Mouse (Mus musculus) forebrain, embryonic 11.5 days (tissue): ENCODE results near the gene Pamr1. TPM values are rescaled to one million over a fixed set of nuclear protein-coding genes. Genes with fewer than 3 reads are reported as not detected.

ENCODE experiments used
- ATAC-seq: fragments of 200-750 bp; cut with Nextera tagmentation; replicated peaks from 2 replicates; pipeline ENCODE4 v1.8.0; 2017; ENCODE audit warnings: moderate TSS enrichment; ENCODE audit not compliant: low FRiP score
- DNase-seq: peaks from one replicate; pipeline ENCODE4 v3.0.0-alpha.2; 2017; ENCODE audit warnings: low spot score
- H3K27ac ChIP-seq: fragments of 300-500 bp; sonication (generic); 2 replicates; pipeline ENCODE4 v1.5.1; 2014; ENCODE audit warnings: low read depth, low read length
- H3K27me3 ChIP-seq: fragments of 300-500 bp; sonication (generic); 2 replicates; pipeline ENCODE4 v1.6.1; 2014; ENCODE audit warnings: mild to moderate bottlenecking, low read length, mixed read lengths; ENCODE audit not compliant: control insufficient read depth, insufficient read depth
- H3K36me3 ChIP-seq: fragments of 300-500 bp; sonication (generic); 2 replicates; pipeline ENCODE4 v1.6.1; 2014; ENCODE audit warnings: mild to moderate bottlenecking, low read length, moderate library complexity, mixed read lengths; ENCODE audit not compliant: control insufficient read depth, insufficient read depth
- H3K4me1 ChIP-seq: fragments of 300-500 bp; sonication (generic); replicated peaks from 2 replicates; pipeline ENCODE4 v1.6.1; 2014; ENCODE audit warnings: low read length, mixed read lengths; ENCODE audit not compliant: control insufficient read depth, insufficient read depth
- H3K4me2 ChIP-seq: fragments of 300-500 bp; sonication (generic); 2 replicates; pipeline ENCODE4 v1.6.1; 2014; ENCODE audit warnings: low read depth, mild to moderate bottlenecking, low read length, moderate library complexity, mixed read lengths; ENCODE audit not compliant: severe bottlenecking
- H3K4me3 ChIP-seq: fragments of 300-500 bp; sonication (generic); 2 replicates; pipeline ENCODE4 v1.5.1; 2014; ENCODE audit warnings: low read depth, low read length
- H3K9ac ChIP-seq: fragments of 300-500 bp; sonication (generic); 2 replicates; pipeline ENCODE4 v1.6.1; 2014; ENCODE audit warnings: low read length
- H3K9me3 ChIP-seq: fragments of 300-500 bp; sonication (generic); 2 replicates; pipeline ENCODE4 v1.6.1; 2016; ENCODE audit warnings: low read length, mixed read lengths; ENCODE audit not compliant: control insufficient read depth
- WGBS: fragments of 180-500 bp; shearing (Covaris S2); extraction: QIAGEN DNeasy Blood & Tissue Kit; methylation state at CpG from one replicate; pipeline ENCODE4 v1.1.7; 2014; 5-methylcytosine and 5-hydroxymethylcytosine counted together
- polyA plus RNA-seq: library from polyadenylated mRNA; unstranded; fragments of >200 nt; fragmentation: Nextera tagmentation; extraction: Ambion mirVana; gene quantifications from 2 replicates; pipeline ENCODE4 v1.2.1, GENCODE M21; 2014

The Pamr1 gene
- 0.57 and 0.76 TPM in 2 replicates for polyA plus RNA-seq

DNA sequence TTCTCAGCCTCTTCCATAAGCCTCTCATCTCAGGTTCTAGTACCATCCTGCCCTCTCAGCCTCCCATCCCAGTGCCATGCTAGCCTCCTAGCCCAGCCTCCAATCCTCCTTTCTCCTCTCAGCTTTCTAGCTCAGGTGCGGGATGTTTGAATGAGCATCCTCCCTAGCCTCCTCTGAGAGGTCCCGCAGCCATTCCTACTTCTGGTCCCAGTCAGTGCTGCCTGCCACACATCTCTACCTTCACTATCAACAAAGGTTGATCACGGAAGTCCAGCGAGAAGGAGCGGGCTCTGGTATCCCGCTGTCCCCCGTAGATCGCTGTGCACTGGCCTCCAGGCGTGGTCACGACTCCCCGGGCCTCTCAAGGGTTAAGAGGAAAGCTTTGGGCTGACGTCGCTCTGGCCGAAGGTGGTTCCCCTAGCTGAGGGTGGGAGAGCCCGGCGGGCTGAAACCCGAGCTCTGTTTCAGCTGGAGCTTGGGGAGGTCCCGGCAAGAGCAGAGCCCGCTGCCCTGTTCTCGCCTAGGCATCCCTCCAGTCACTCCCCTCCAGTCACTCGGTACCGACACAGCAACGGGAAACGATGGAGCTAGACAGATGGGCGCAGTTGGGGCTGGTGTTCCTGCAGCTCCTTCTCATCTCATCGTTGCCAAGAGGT, at the start of gene Pamr1:
Gene Pamr1 (plus strand): TSS at position 402 of the 656 bp plus-strand sequence.
- Histone ChIP-seq H3K27me3 (peaks cover 8% of the 10 kb centered on the region; the same call in 1 of the 2 replicates), H3K9ac (peak within 1 kb of the TSS; percentile 50), H3K36me3 (no peaks in the 10 kb centered on the region), H3K4me3 (peak within 1 kb of the TSS; percentile 32), H3K27ac (no peak within 1 kb of the TSS), H3K9me3 (no peaks in the 10 kb centered on the region), H3K4me1 (peaks cover 6% of the 10 kb centered on the region), H3K4me2 (peak within 1 kb of the TSS; percentile 82)
- peak; percentile 72 for DNase-seq
- ATAC-seq = peak; percentile 71
- WGBS = under 1% methylated on average over 26 of the region's 26 CpGs

DNA sequence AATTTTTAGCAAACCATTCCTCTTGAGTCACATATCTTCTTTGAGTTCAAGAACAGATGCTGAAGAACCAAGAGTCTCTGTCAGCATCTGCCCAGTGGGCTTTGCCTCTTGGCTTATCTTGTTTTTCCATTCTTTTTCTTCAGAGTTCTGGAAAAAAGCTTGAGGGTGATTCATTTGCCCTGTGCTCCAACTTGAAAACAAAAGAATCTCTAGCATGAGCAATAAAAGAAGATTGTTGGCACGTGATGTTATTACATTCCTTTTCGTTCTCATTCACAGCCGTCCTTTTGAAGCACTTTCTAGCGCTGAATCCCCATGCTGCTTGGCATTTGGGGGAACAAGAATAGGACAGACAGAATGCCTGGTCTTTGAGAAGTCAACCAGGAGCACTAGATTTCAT, 42.2 kb upstream of the Pamr1 start:
- no peak overlapping the region for H3K4me3 ChIP-seq
- H3K36me3 ChIP-seq = no peaks in the 10 kb centered on the region
- WGBS = 65% methylated on average over 4 of the region's 4 CpGs
- no peak overlapping the region for H3K9ac ChIP-seq
- ATAC-seq (no peak), DNase-seq (no peak)
- no peaks in the 10 kb centered on the region for H3K9me3 ChIP-seq
- no peaks in the 10 kb centered on the region for H3K4me1 ChIP-seq
- H3K27me3 ChIP-seq = no peaks in the 10 kb centered on the region
- no peak overlapping the region for H3K27ac ChIP-seq
- no peak overlapping the region for H3K4me2 ChIP-seq

DNA sequence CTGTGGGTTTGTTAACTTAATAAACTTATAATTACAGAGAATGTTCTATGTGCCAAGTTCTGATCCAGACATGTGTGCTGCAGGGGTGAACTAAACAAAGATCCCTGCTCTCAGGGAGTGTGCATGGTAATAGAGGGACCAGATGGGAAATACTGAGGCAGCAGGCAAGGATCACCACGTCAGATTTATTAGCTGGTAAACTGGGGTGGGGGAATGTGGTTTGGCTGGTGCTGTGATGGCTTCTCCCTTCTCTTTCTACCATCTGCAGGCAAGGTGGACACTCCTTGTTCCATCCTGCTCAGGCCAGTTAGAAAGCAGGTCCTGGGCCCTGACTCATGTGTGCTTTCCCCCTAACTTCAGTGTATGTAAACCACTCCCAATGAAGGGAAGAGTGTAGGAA, 41.7 kb upstream of the Pamr1 start:
- WGBS = 71% methylated on average over 1 of the region's 1 CpGs
- H3K4me1 ChIP-seq = no peaks in the 10 kb centered on the region
- DNase-seq = no peak

DNA sequence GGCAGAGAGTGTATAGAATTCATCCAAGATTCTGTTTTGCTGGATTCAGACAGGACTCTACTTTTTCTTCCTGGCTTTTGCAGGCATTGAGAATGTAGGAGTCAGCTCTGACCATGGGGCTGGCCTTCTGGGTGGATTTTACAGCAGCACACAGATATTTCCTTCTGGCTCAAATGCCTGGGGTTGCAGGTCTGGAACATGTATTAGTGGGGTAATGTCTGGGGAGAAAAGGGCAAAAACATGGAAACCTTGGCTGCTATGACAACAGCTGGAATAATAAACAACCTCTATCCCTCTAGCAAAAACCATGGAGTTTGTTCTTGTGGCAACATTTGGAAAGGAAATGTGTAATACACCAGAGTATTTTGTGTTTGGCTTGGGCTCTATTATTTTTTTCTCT, 29.9 kb upstream of the Pamr1 start:
- Histone ChIP-seq H3K4me3 (no peak overlapping the region), H3K27me3 (no peaks in the 10 kb centered on the region), H3K36me3 (no peaks in the 10 kb centered on the region), H3K27ac (no peak overlapping the region), H3K4me2 (no peak overlapping the region), H3K9me3 (no peaks in the 10 kb centered on the region), H3K9ac (no peak overlapping the region), H3K4me1 (no peaks in the 10 kb centered on the region)
- DNase-seq = no peak
- no peak for ATAC-seq

More for the DNA sequence above, 41.7 kb upstream of the Pamr1 start:
- Histone ChIP-seq H3K4me3 (no peak overlapping the region), H3K4me2 (no peak overlapping the region), H3K27me3 (no peaks in the 10 kb centered on the region), H3K9me3 (no peaks in the 10 kb centered on the region), H3K9ac (no peak overlapping the region), H3K36me3 (no peaks in the 10 kb centered on the region), H3K27ac (no peak overlapping the region)
- ATAC-seq = no peak

DNA sequence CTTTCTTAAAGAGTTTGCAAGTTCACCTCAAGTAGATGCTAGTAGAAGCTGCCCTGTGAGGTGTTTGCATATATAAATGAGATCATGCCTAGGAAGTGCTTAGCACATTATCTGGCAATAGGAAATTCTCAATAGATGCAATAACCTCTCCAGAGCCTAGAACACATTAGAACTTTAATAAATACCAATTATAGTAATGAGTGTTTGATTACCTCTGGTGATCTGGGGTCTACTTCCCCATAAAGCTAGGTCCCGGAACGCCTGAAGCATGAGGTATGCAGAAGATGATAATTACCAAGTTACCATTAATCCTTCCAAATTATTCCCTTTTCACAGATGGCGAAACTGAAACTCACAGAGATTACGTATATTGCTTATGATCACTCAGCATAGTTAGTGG, 22.2 kb upstream of the Pamr1 start:
- H3K4me2 ChIP-seq = no peak overlapping the region
- H3K9me3 ChIP-seq = no peaks in the 10 kb centered on the region
- no peak overlapping the region for H3K4me3 ChIP-seq
- H3K27ac ChIP-seq = no peak overlapping the region
- ATAC-seq = no peak
- 88% methylated on average over 4 of the region's 4 CpGs for WGBS
- H3K4me1 ChIP-seq = no peaks in the 10 kb centered on the region
- no peak overlapping the region for H3K9ac ChIP-seq
- H3K27me3 ChIP-seq = no peaks in the 10 kb centered on the region
- H3K36me3 ChIP-seq = no peaks in the 10 kb centered on the region
- no peak for DNase-seq

DNA sequence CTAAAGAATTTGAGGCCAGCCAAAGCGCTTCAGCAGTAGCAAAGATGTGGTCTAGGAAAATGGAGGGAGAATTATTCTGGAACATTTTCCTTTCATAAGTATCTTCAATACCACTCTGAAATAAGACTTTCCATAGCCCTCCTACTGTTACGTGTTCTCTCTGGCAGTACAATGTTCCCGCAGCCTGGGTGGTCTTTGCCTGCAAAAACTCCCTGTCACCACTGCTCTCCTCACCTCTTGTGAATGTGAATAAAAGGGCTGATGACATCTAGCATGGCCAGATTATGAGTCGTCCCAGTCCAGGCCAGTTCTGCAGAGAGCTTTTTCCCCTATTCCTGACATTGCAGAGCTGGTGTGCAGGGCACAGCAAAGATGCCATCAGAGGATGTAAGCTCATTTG, 16.4 kb upstream of the Pamr1 start:
- no peaks in the 10 kb centered on the region for H3K36me3 ChIP-seq
- no peak for ATAC-seq
- 70% methylated on average over 4 of the region's 4 CpGs for WGBS
- no peak overlapping the region for H3K27ac ChIP-seq
- H3K4me1 ChIP-seq = no peaks in the 10 kb centered on the region
- no peaks in the 10 kb centered on the region for H3K27me3 ChIP-seq
- no peak overlapping the region for H3K4me2 ChIP-seq
- no peak overlapping the region for H3K4me3 ChIP-seq
- DNase-seq = no peak
- no peaks in the 10 kb centered on the region for H3K9me3 ChIP-seq
- H3K9ac ChIP-seq = no peak overlapping the region

DNA sequence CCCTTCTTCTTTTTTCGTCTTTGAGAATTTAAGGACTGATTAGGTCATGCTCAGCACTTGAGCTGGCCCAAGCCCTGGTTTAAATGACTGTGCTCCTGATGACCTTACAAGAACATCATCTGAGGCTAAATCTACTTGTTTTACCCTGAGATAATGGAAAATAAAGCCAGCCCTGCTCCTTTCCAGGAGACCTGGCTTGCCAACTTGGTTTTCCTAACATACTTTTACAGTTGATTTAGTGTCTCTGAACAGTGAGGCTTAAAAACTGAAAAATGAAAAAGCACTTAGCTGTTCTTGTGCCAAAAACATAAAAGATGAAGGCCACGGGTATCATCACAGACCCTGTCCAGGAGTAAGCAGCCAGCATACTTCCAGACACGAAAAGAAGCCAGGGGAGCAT, 13.0 kb upstream of the Pamr1 start:
- no peaks in the 10 kb centered on the region for H3K27me3 ChIP-seq
- H3K27ac ChIP-seq = no peak overlapping the region
- no peak overlapping the region for H3K4me2 ChIP-seq
- H3K4me1 ChIP-seq = no peaks in the 10 kb centered on the region
- no peak overlapping the region for H3K4me3 ChIP-seq
- H3K9me3 ChIP-seq = no peaks in the 10 kb centered on the region
- H3K9ac ChIP-seq = no peak overlapping the region
- 81% methylated on average over 3 of the region's 3 CpGs for WGBS
- no peaks in the 10 kb centered on the region for H3K36me3 ChIP-seq
- no peak for ATAC-seq
- no peak for DNase-seq

DNA sequence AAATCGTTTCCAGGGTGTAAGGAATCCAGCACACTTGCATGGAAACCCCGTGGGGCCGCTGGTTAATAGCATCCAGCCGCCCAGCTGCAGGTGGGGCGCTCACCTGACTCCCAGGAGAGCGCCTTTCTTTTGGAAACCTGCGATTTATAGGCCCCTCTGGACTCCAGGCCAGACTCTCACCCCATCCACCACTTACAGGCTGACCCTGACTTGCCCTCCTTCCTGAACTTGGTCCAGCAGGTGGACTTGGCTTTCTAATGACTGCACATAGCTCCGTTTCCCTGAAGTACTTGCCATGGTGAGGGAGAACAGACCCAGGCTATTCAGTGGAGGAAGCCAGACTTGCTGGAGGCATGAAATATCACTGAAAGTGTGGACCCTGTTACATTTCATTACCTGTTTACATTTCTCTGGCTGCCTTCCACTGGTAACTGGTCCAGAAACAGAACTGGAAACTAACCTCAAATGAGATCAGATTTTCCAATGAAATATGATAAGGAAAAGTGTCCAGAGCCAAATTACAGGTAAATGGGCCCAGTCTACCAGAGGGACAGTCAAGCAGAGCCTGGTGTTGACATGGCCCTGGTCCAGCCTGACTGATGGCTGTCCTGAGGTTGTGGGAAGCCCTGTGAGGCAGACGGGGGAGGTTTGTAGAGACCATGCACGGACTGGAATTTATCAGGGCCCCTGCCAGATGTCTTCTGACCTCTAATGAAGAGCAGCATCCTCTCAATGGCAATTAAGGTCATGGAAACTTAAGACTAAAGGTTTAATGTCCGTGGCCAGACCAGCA, 9.2 kb upstream of the Pamr1 start:
- Histone ChIP-seq H3K27me3 (no peaks in the 10 kb centered on the region; the same call in 1 of the 2 replicates), H3K9me3 (no peaks in the 10 kb centered on the region), H3K4me2 (no peak overlapping the region), H3K9ac (no peak overlapping the region), H3K4me1 (no peaks in the 10 kb centered on the region), H3K4me3 (no peak overlapping the region), H3K27ac (no peak overlapping the region), H3K36me3 (no peaks in the 10 kb centered on the region)
- WGBS = 66% methylated on average over 11 of the region's 11 CpGs
- ATAC-seq (no peak), DNase-seq (no peak)
